Mouse (Mus musculus): ENCODE measurements around the gene Phf3. TPM values are rescaled to one million over a fixed set of nuclear protein-coding genes. Genes with fewer than 3 reads are reported as not detected.

Phf3 gene
- polyA plus RNA-seq, 1 experiment: 10.1 TPM

DNA sequence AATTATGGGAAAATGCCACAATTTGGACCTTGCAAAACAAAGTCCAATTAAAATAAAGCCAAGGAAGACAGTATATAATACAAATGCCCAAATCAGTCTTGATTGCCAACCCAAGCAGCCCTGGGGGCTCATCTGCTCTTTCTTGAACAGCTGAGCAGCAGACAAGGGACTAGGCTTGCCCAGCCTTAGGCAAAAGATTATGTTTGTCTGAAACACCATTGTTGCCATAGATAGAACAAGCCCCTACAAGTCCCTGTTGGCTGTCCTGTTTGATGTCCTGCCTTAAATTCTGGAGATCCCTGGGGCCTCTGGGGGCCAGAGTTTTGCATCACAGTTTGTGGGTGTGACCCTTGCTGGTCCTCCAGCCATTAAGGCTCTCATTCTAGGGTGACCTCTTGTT, 2.0 kb upstream of the Phf3 start:
- no peak overlapping the region for H3K4me2 ChIP-seq (ENCODE audit: low read depth)
- TF ChIP-seq POLR2AphosphoS2 (IDR thresholded peaks at IDR 0.05; ENCODE audit: insufficient read length, low read depth) (no peak), POLR2A (IDR thresholded peaks at IDR 0.05; ENCODE audit: insufficient read length, low read depth) (no peak), TCF3 (IDR thresholded peaks at IDR 0.05; ENCODE audit: insufficient read length, low read depth) (no peak)

DNA sequence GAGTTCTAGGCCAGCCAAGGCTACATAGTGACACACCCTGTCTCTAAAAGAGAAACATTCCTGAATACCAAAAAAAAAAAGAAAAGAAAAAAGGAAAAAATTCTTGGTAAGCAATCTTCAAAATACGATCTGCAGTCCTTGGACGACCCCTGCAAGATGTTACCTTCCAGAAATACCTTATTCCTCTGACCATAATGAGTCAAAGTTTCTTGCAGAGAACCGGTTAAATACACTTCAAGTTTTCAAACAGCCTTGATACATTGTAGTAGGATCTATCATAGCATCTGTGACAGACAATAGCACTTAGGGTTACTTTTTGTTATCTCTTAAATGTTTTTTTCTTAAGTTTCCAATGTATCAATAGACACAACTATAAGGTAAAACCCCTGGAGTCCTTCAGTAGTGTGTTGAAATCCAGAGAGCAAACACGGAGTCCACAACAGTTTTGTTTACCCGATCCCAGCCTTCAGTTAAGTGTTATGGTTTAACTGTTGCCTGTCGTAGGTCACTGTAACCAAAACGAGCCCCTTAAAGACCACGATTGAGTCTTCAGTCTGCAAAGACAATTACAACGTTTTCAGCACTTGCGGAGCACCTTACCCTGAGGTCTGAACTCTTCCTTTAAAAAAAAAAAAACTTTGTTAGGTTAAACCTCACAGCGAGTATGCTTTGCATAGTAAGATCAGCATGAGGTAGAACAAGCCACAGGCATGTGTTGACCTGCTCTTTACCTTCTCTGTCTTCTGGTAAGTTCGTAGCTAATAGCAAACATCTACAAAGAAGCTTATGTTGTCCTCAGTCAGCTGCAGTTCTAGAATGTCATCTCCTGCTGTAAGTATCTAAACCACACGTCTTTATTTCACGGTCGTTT, 775 bp upstream of the Phf3 start:
- peaks cover 35% of the 10 kb centered on the region for H3K79me2 ChIP-seq (ENCODE audit: control insufficient read depth, insufficient read depth)
- H3K4me3 ChIP-seq: peak overlapping the region; percentile 58
- no peaks in the 10 kb centered on the region for H3K27me3 ChIP-seq (ENCODE audit: control insufficient read depth, insufficient read depth, insufficient read length)
- peak overlapping the region; percentile 88 for H3ac ChIP-seq (ENCODE audit: control insufficient read depth, insufficient read length)
- TF ChIP-seq CEBPB (IDR thresholded peaks at IDR 0.05; ENCODE audit: insufficient read depth, poor library complexity, severe bottlenecking) (no peak), TCF3 (IDR thresholded peaks at IDR 0.05; ENCODE audit: insufficient read length, low read depth) (no peak), TCF12 (IDR thresholded peaks at IDR 0.05; ENCODE audit: insufficient read depth, poor library complexity, severe bottlenecking) (no peak), REST (IDR thresholded peaks at IDR 0.05; ENCODE audit: insufficient read depth, insufficient read length) (no peak), USF1 (IDR thresholded peaks at IDR 0.05; ENCODE audit: low read depth) (no peak), SRF (IDR thresholded peaks at IDR 0.05; ENCODE audit: control insufficient read depth, insufficient read length, low read depth) (no peak), MYOG (IDR thresholded peaks at IDR 0.05; ENCODE audit: control insufficient read depth in 1 of 3, insufficient read depth in 1 of 3, insufficient read length in 2 of 3, low read depth in 2 of 3) (no peak), MAX (IDR thresholded peaks at IDR 0.05; ENCODE audit: low read depth) (no peak), POLR2AphosphoS2 (IDR thresholded peaks at IDR 0.05; ENCODE audit: insufficient read length, low read depth) (no peak), MYOD1 (IDR thresholded peaks at IDR 0.05; ENCODE audit: control insufficient read depth in 1 of 3, insufficient read length in 2 of 3, low read depth in 2 of 3) (no peak), POLR2A (IDR thresholded peaks at IDR 0.05; ENCODE audit: insufficient read length, low read depth) (no peak), E2F4 (IDR thresholded peaks at IDR 0.05; ENCODE audit: insufficient read depth) (no peak)
- no peaks in the 10 kb centered on the region for H3K36me3 ChIP-seq (ENCODE audit: control insufficient read depth, insufficient read depth)
- H3K4me2 ChIP-seq (ENCODE audit: low read depth): peak overlapping the region; percentile 63

More for the DNA sequence above, 2.0 kb upstream of the Phf3 start:
- no peak overlapping the region for H3ac ChIP-seq (ENCODE audit: control insufficient read depth, insufficient read length)
- H3K36me3 ChIP-seq (ENCODE audit: control insufficient read depth, insufficient read depth): no peaks in the 10 kb centered on the region
- peaks cover 22% of the 10 kb centered on the region for H3K79me2 ChIP-seq (ENCODE audit: control insufficient read depth, insufficient read depth)
- no peak overlapping the region for H3K4me3 ChIP-seq
- H3K27me3 ChIP-seq (ENCODE audit: control insufficient read depth, insufficient read depth, insufficient read length): no peaks in the 10 kb centered on the region

DNA sequence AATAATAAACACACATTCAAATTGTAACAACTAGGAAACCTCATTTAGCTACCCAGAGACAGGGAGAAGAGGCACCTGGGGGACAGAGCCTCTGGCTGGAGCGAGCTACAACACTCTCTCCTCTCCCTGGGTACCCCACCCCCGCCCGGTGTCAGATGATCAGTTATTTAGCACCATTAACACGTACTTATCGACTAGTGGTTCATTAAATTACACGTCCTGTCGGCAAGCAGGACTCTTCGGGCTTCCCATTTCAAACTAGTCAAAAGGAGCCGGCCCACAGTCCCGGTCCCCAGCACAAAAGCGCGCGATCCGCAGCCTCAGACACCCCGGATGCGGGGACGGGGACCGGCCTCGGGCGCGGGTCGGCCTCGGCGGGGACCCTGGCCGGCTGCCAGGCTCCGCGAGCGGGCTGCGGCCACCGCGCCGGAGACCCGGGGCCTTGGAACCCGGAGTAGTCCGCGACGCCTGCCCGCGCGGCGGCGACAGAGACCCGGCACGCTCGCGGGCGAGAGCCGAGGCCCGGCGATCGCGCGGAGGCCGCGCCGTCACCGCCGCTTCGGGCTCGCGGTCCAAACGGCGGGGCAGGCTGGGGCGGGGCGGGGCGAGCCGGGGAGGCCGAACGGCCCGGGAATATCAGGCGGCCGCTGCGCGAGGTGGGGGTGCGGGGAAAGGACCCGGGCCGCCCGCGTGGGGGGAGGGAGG, 733 bp downstream of the Phf3 start:
- Histone ChIP-seq H3K4me2 (ENCODE audit: low read depth) (peak overlapping the region; percentile 82), H3K4me3 (peak overlapping the region; percentile 58), H3K27me3 (ENCODE audit: control insufficient read depth, insufficient read depth, insufficient read length) (no peaks in the 10 kb centered on the region), H3ac (ENCODE audit: control insufficient read depth, insufficient read length) (peak overlapping the region; percentile 88), H3K79me2 (ENCODE audit: control insufficient read depth, insufficient read depth) (peaks cover 50% of the 10 kb centered on the region), H3K36me3 (ENCODE audit: control insufficient read depth, insufficient read depth) (no peaks in the 10 kb centered on the region)
- no peak for TF ChIP-seq TCF3 (IDR thresholded peaks at IDR 0.05; ENCODE audit: insufficient read length, low read depth)
- TF ChIP-seq MYOD1 (IDR thresholded peaks at IDR 0.05; ENCODE audit: control insufficient read depth in 1 of 3, insufficient read length in 2 of 3, low read depth in 2 of 3): no peak
- no peak for TF ChIP-seq POLR2A (IDR thresholded peaks at IDR 0.05; ENCODE audit: insufficient read length, low read depth)
- no peak for TF ChIP-seq SRF (IDR thresholded peaks at IDR 0.05; ENCODE audit: control insufficient read depth, insufficient read length, low read depth)
- no peak for TF ChIP-seq MYOG (IDR thresholded peaks at IDR 0.05; ENCODE audit: control insufficient read depth in 1 of 3, insufficient read depth in 1 of 3, insufficient read length in 2 of 3, low read depth in 2 of 3)
- TF ChIP-seq TCF12 (IDR thresholded peaks at IDR 0.05; ENCODE audit: insufficient read depth, poor library complexity, severe bottlenecking): no peak
- TF ChIP-seq USF1 (IDR thresholded peaks at IDR 0.05; ENCODE audit: low read depth): no peak
- TF ChIP-seq MAX (IDR thresholded peaks at IDR 0.05; ENCODE audit: low read depth): no peak
- no peak for TF ChIP-seq CEBPB (IDR thresholded peaks at IDR 0.05; ENCODE audit: insufficient read depth, poor library complexity, severe bottlenecking)
- TF ChIP-seq REST (IDR thresholded peaks at IDR 0.05; ENCODE audit: insufficient read depth, insufficient read length): no peak
- TF ChIP-seq POLR2AphosphoS2 (IDR thresholded peaks at IDR 0.05; ENCODE audit: insufficient read length, low read depth): no peak
- no peak for TF ChIP-seq E2F4 (IDR thresholded peaks at IDR 0.05; ENCODE audit: insufficient read depth)

DNA sequence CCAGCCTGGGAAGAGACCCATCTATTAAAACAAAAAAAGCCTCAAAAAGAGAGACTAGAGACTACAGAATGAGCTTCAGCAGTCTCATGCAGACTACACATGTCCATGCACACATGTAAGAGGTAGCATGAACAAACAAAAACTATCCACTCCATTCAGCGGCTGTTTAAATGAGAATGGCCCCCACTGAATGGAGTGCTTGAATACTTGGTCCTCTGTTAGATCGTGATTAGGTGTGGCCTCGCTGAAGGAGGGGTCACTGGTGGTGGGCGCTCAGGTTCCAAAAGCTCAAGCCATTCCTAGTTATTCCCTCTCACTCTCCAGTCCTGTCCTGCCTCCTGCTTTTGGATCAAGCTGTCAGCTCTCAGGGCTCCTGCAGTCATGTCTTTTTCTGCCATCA, 5.9 kb downstream of the Phf3 start:
- TF ChIP-seq TCF3 (IDR thresholded peaks at IDR 0.05; ENCODE audit: insufficient read length, low read depth): no peak
- TF ChIP-seq REST (IDR thresholded peaks at IDR 0.05; ENCODE audit: insufficient read depth, insufficient read length): no peak
- TF ChIP-seq MYOD1 (IDR thresholded peaks at IDR 0.05; ENCODE audit: control insufficient read depth in 1 of 3, insufficient read length in 2 of 3, low read depth in 2 of 3): no peak
- TF ChIP-seq MAX (IDR thresholded peaks at IDR 0.05; ENCODE audit: low read depth): no peak
- no peak for TF ChIP-seq E2F4 (IDR thresholded peaks at IDR 0.05; ENCODE audit: insufficient read depth)
- no peak for TF ChIP-seq USF1 (IDR thresholded peaks at IDR 0.05; ENCODE audit: low read depth)
- no peak for TF ChIP-seq TCF12 (IDR thresholded peaks at IDR 0.05; ENCODE audit: insufficient read depth, poor library complexity, severe bottlenecking)
- no peak for TF ChIP-seq POLR2A (IDR thresholded peaks at IDR 0.05; ENCODE audit: insufficient read length, low read depth)
- no peak for TF ChIP-seq POLR2AphosphoS2 (IDR thresholded peaks at IDR 0.05; ENCODE audit: insufficient read length, low read depth)
- no peak for TF ChIP-seq MYOG (IDR thresholded peaks at IDR 0.05; ENCODE audit: control insufficient read depth in 1 of 3, insufficient read depth in 1 of 3, insufficient read length in 2 of 3, low read depth in 2 of 3)
- TF ChIP-seq SRF (IDR thresholded peaks at IDR 0.05; ENCODE audit: control insufficient read depth, insufficient read length, low read depth): no peak
- TF ChIP-seq CEBPB (IDR thresholded peaks at IDR 0.05; ENCODE audit: insufficient read depth, poor library complexity, severe bottlenecking): no peak
- H3K27me3 ChIP-seq (ENCODE audit: control insufficient read depth, insufficient read depth, insufficient read length): no peaks in the 10 kb centered on the region
- H3K4me2 ChIP-seq (ENCODE audit: low read depth): no peak overlapping the region
- no peak overlapping the region for H3ac ChIP-seq (ENCODE audit: control insufficient read depth, insufficient read length)
- no peak overlapping the region for H3K4me3 ChIP-seq
- H3K79me2 ChIP-seq (ENCODE audit: control insufficient read depth, insufficient read depth): peaks cover 98% of the 10 kb centered on the region
- no peaks in the 10 kb centered on the region for H3K36me3 ChIP-seq (ENCODE audit: control insufficient read depth, insufficient read depth)

All from myocyte (in vitro differentiated cells).